Mouse (Mus musculus) macrophage (primary cell): ENCODE results near the gene Olfr1383. TPM values are rescaled to one million over a fixed set of nuclear protein-coding genes. Genes with fewer than 3 reads are reported as not detected.
"Not testable (repeated sequence)": the region's sequence is repeated elsewhere in the genome, so short reads cannot be mapped to it uniquely, and the experiment has no call there.

Experiments
- H3K27ac ChIP-seq: fragments of 350-480 bp; formaldehyde crosslinking; 2 replicates; pipeline ENCODE4 v1.9.0; 2021
- H3K36me3 ChIP-seq: fragments of 350-480 bp; formaldehyde crosslinking; 2 replicates; pipeline ENCODE4 v1.9.0; 2021; ENCODE audit errors: inconsistent target
- H3K4me3 ChIP-seq: fragments of 350-480 bp; formaldehyde crosslinking; 2 replicates; pipeline ENCODE4 v1.9.0; 2021; ENCODE audit errors: inconsistent target
- H3K79me2 ChIP-seq: fragments of 350-480 bp; formaldehyde crosslinking; 2 replicates; pipeline ENCODE4 v1.9.0; 2021; ENCODE audit errors: inconsistent target
- WGBS: methylation state at CpG from one replicate; pipeline ENCODE4 v1.1.7; 2026; ENCODE audit warnings: inconsistent platforms; ENCODE audit not compliant: missing documents; 5-methylcytosine and 5-hydroxymethylcytosine counted together
- polyA plus RNA-seq: library from polyadenylated mRNA; stranded (reverse); fragments of 250-400 nt; gene quantifications from 3 replicates; pipeline ENCODE4 v1.2.4, GENCODE M21; 2018; ENCODE audit warnings: inconsistent platforms
- total RNA-seq, 78 experiments: library from RNA; depleted of rRNA; stranded (reverse); fragments of 250-400 nt; gene quantifications; 1 replicate in 9 of 78; 2 replicates in 24 of 78; 3 replicates in 43 of 78; 4 replicates in 2 of 78; pipeline ENCODE4 v1.2.4; 2018; ENCODE audit warnings: inconsistent platforms in 56 of 78

Olfr1383 gene
- total RNA-seq (2018; cell fraction: chromatin; rRNA removed): not detected
- total RNA-seq (2018; cell fraction: cytosol; rRNA removed): not detected
- not detected for total RNA-seq (2018; cell fraction: nucleus; rRNA removed)
- not detected in 3 replicates for polyA plus RNA-seq

DNA sequence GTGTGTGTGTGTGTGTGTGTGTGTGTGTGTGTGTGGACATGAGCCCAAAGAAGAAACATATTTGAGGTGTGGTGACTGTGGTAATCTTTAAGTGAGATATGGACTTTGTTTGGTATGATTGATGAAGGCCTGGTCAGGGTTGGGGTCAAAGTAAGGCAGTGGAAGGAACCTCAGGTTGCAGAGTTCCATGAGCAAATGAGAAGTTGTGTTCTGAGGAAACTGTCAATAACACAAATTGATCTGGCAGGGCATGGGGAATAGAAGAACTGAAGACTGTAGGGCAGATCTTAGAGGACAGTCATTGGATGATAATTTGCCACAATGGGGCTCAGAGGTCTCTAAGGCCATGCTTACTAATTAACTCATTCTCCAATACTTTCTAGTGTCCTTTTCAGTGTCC is at the start of gene Olfr1383:
Gene Olfr1383 (plus strand): TSS at position 301 of the 400 bp plus-strand sequence.
- H3K4me3 ChIP-seq: no peak within 1 kb of the TSS
- no peaks in the 10 kb centered on the region for H3K79me2 ChIP-seq
- no peaks in the 10 kb centered on the region for H3K36me3 ChIP-seq
- H3K27ac ChIP-seq: no peak within 1 kb of the TSS

DNA sequence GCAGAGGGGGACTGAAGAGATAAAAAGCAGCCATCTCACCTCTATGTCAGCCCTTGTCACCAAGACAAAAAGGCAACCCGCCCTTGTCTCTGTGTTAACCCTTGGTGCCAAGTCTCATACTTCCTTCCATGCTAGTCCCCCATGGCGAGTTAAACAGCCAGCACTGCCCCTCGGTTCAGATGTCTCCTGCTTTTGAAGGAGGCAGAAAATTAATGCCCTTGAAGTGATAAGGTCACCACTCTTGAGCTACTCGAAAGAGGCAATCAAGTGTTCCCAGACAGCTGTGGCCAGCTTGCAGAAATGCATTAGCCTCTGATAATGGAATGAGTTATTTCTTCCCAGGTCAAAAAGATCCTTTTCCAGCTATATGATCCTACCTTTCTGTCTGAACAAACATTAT is 33.5 kb upstream of the Olfr1383 start:
- H3K4me3 ChIP-seq: no peak overlapping the region
- no peaks in the 10 kb centered on the region for H3K79me2 ChIP-seq
- no peaks in the 10 kb centered on the region for H3K36me3 ChIP-seq
- WGBS: 60% methylated on average over 4 of the region's 4 CpGs
- no peak overlapping the region for H3K27ac ChIP-seq

DNA sequence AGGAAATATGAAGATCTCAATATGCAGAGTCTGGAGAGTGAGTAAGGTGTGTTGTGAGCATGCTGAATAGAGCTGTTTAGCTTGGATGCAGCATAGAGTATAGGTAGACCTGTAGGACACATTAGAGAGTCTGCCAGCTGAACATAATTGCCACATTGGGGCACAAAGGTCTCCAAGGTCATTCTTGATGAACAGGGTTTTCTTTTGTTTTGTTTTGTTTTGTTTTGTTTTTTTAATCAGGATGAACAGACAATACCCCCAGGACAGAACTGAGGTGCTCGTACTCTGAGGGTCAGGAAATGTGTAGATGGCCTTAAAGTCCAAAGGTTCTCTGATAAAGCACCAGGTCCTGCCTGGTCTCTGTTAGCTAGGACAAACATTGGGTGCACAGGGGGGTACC is 30.7 kb upstream of the Olfr1383 start, which contains the start of gene Olfr1385:
Gene Olfr1385 (plus strand): TSS at position 301 of the 400 bp plus-strand sequence.
- not testable (repeated sequence) for H3K4me3 ChIP-seq, H3K27ac ChIP-seq, H3K79me2 ChIP-seq, H3K36me3 ChIP-seq
- no CpG with 5 or more reads among the region's 1 CpGs for WGBS

DNA sequence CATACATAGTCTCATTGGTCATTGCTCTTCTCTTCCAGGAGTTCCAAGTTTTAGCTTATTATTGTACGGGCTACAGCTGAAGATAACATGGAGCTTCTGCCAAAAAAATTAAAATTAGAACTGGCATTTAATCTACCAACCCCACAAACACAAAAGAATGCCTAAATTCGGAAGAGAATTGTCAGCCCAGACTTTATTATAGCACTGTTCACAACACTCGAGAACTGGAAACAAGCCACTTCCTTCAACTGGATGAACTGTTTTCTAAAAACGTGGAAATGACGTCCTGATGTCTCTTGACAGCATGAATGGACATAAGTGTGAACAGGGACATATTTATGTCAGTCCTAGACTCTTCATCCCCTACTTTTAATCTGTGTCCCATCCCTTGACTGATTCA is 1.4 kb upstream of the Olfr1383 start:
- WGBS: 72% methylated on average over 5 of the region's 5 CpGs
- H3K36me3 ChIP-seq: no peaks in the 10 kb centered on the region
- no peak overlapping the region for H3K4me3 ChIP-seq
- H3K79me2 ChIP-seq: no peaks in the 10 kb centered on the region
- H3K27ac ChIP-seq: no peak overlapping the region

DNA sequence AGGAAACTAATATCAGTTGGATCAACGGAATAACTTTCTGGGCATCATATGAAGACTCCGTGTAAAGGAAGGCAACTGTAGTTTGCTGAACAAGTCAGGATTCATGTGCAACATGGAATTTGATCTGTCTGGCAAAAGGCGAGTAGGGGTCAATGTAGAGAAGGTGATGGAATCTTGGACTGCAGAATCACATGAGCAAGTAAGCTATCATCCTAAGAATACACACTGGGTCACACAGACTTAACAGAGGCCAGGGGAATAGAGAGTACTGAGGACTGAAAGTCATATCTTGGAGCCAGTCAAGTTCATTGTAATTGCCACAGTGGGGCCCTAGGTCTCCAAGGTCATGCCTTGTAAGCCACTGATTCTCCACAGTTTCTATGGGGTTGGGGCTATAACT is 8.5 kb downstream of the Olfr1383 start, which contains the start of gene Olfr1382:
Gene Olfr1382 (plus strand): TSS at position 301 of the 400 bp plus-strand sequence.
- 80% methylated on average over 3 of the region's 3 CpGs for whole genome bisulfite sequencing
- no peaks in the 10 kb centered on the region for H3K79me2 ChIP-seq
- no peak within 1 kb of the TSS for H3K27ac ChIP-seq
- no peaks in the 10 kb centered on the region for H3K36me3 ChIP-seq
- no peak within 1 kb of the TSS for H3K4me3 ChIP-seq

DNA sequence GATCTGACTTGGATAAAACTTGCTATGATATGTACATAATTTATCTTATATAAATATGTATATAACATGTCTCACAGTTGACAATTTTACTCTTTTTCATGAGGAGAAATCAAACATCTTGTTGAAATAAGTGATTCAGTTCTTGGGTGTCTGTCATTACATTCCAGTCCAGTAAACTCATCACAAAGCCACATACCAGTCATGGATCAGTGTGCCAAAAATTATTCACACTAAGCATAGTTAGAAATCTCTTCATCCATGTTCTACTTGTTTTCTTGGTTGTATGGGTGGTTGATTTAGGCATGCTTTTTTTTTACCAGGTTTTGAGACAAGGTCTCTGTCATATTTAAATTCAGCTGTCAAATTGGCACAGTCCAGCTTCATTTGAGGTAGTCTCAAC is 13.3 kb downstream of the Olfr1383 start:
- Histone ChIP-seq H3K4me3 (no peak overlapping the region), H3K79me2 (no peaks in the 10 kb centered on the region), H3K27ac (no peak overlapping the region), H3K36me3 (no peaks in the 10 kb centered on the region)

DNA sequence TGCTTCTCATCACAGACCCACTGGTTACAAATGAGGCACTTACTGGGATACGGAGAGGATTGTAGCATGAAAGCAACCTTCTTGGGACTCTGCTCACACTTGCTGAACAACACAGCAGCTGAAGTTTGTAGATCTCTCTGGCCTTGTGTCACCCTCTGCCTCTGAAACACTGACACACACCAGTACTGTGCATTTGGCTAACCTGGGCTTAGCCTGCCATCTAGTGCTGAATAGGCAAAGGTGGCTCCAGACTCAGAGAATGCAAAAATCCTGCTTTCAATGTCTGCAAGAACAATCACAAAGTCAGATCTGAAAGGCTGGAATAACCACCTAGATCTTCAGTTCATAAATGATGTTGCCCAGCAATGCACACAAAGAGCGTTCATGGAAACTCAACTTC is 17.2 kb downstream of the Olfr1383 start:
- not testable (repeated sequence) for H3K36me3 ChIP-seq, H3K4me3 ChIP-seq, H3K79me2 ChIP-seq, H3K27ac ChIP-seq
- 100% methylated on average over 1 of the region's 2 CpGs for WGBS

DNA sequence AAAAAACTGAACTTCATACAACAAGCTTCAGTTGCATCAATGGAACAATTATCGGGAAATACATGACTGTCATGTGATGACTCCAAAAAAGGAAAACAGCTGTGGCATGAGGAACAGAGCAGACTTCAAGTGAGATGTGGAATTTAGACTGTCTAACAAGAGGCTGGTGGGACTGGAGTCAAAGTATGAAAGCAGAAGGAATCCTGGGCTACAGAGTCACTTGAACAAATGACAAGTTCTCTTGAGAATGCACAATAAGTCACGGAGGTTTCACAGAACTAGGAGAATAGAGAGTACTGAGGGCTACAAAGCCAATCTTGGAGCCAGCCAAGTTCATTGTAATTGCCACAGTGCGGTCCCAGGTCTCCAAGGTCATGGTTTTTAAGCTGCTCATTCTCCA is 23.7 kb downstream of the Olfr1383 start, which contains the start of gene Olfr1381:
Gene Olfr1381 (plus strand): TSS at position 301 of the 400 bp plus-strand sequence.
- not testable (repeated sequence) for H3K79me2 ChIP-seq, H3K4me3 ChIP-seq, H3K27ac ChIP-seq, H3K36me3 ChIP-seq
- WGBS: 87% methylated on average over 3 of the region's 3 CpGs

DNA sequence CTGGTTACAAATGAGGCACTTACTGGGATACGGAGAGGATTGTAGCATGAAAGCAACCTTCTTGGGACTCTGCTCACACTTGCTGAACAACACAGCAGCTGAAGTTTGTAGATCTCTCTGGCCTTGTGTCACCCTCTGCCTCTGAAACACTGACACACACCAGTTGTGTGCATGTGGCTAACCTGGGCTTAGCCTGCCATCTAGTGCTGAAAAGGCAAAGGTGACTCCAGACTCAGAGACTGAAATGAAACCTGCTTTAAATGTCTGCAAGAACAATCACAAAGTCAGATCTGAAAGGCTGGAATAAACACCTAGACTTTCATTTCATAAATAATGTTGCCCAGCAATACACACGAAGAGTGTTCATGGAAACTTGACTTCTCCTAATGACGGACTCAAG is 34.6 kb downstream of the Olfr1383 start:
- H3K36me3 ChIP-seq, H3K79me2 ChIP-seq, H3K27ac ChIP-seq, H3K4me3 ChIP-seq: not testable (repeated sequence)
- 83% methylated on average over 1 of the region's 3 CpGs for WGBS

DNA sequence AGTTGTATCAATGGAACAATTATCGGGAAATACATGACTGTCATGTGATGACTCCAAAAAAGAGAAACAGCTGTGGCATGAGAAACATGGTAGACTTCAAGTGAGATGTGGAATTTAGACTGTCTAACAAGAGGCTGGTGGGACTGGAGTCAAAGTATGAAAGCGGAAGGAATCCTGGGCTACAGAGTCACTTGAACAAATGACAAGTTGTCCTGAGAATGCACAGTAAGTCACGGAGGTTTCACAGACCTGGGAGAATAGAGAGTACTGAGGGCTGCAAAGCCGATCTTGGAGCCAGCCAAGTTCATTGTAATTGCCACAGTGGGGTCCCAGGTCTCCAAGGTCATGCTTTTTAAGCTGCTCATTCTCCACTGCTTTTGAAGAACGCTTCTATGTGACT is 37.1 kb downstream of the Olfr1383 start, which contains the start of gene Olfr1380:
Gene Olfr1380 (plus strand): TSS at position 301 of the 400 bp plus-strand sequence.
- H3K79me2 ChIP-seq, H3K27ac ChIP-seq, H3K36me3 ChIP-seq, H3K4me3 ChIP-seq: not testable (repeated sequence)
- WGBS: 87% methylated on average over 5 of the region's 5 CpGs

DNA sequence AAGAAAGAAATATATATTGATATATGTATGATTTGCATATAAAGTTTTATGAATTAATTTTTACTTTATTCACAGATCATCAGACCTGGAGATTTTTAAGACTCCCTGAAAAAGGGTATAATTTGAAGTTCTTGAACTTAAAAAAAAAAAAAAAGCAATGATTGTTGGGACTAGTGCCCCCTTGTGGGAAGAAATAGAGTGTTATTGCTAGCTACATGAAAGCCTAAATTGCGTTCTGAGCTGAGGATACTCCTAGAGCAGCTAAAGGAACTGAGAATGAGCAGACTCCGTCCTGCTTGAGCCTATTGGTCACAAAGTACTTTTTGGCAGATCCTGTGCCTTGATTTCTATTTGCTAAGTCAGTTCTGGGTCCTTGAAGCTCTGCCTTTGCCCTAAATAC is 55.6 kb downstream of the Olfr1383 start:
- 37% methylated on average over 2 of the region's 2 CpGs for WGBS
- H3K36me3 ChIP-seq, H3K79me2 ChIP-seq, H3K4me3 ChIP-seq, H3K27ac ChIP-seq: not testable (repeated sequence)

Other genes starting within 250 kb of the Olfr1383 start
- not detected in 3 replicates for gene Olfr1393, start 241.3 kb upstream of the Olfr1383 start, polyA plus RNA-seq
- 0.16 TPM in 1 of 3 replicates, not detected in the others for gene Olfr1392, start 234.4 kb upstream of the Olfr1383 start, polyA plus RNA-seq
- gene Olfr10, start 214.9 kb upstream of the Olfr1383 start, polyA plus RNA-seq: not detected in 3 replicates
- not detected in 3 replicates for gene Olfr1391, start 196.9 kb upstream of the Olfr1383 start, polyA plus RNA-seq
- gene Olfr1390, start 184.5 kb upstream of the Olfr1383 start, polyA plus RNA-seq: not detected in 3 replicates
- gene Olfr1389, start 96.6 kb upstream of the Olfr1383 start, polyA plus RNA-seq: not detected in 3 replicates
- not detected in 3 replicates for gene Olfr1388, start 83.0 kb upstream of the Olfr1383 start, polyA plus RNA-seq
- gene Olfr1387, start 64.3 kb upstream of the Olfr1383 start, polyA plus RNA-seq: not detected in 3 replicates
- gene Olfr1386, start 54.6 kb upstream of the Olfr1383 start, polyA plus RNA-seq: not detected in 3 replicates
- gene Olfr1385, start 30.6 kb upstream of the Olfr1383 start, polyA plus RNA-seq: not detected in 3 replicates
- gene Olfr1384, start 12.9 kb upstream of the Olfr1383 start, polyA plus RNA-seq: not detected in 3 replicates
- not detected in 3 replicates for gene Olfr1382, start 8.6 kb downstream of the Olfr1383 start, polyA plus RNA-seq
- not detected in 3 replicates for gene Olfr1381, start 23.8 kb downstream of the Olfr1383 start, polyA plus RNA-seq
- gene Olfr1380, start 37.2 kb downstream of the Olfr1383 start, polyA plus RNA-seq: not detected in 3 replicates
- 0.03 to 0.32 TPM (median 0.10 TPM) in 3 replicates for gene Flt4, start 89.6 kb downstream of the Olfr1383 start, polyA plus RNA-seq
- not detected in 3 replicates for gene Scgb3a1, start 144.0 kb downstream of the Olfr1383 start, polyA plus RNA-seq
- 24.6 to 40.8 TPM (median 29.3 TPM) in 3 replicates for gene Cnot6, start 193.1 kb downstream of the Olfr1383 start, polyA plus RNA-seq